Mouse (Mus musculus) myocyte (in vitro differentiated cells): ENCODE results near the gene Pknox2.

Experiments
- E2F4 ChIP-seq: IDR thresholded peaks from one replicate; pipeline ENCODE4 v1.6.1; 2011; ENCODE audit warnings: mild to moderate bottlenecking, control low read depth, moderate library complexity; ENCODE audit not compliant: insufficient read depth
- MAX ChIP-seq: IDR thresholded peaks from one replicate; pipeline ENCODE4 v1.6.1; 2011; ENCODE audit warnings: low read depth, mild to moderate bottlenecking, control low read depth
- MYOG ChIP-seq, 3 experiments: IDR thresholded peaks; one replicate each; pipeline ENCODE4 v1.6.1; 2011; ENCODE audit warnings: control low read depth in 2 of 3, low read depth in 2 of 3, mild to moderate bottlenecking in 2 of 3; ENCODE audit not compliant: insufficient read length in 2 of 3, control insufficient read depth in 1 of 3, insufficient read depth in 1 of 3
- POLR2A ChIP-seq: IDR thresholded peaks from one replicate; pipeline ENCODE4 v1.6.1; 2011; ENCODE audit warnings: low read depth, mild to moderate bottlenecking, control low read depth, moderate library complexity; ENCODE audit not compliant: insufficient read length
- POLR2AphosphoS2 ChIP-seq: IDR thresholded peaks from one replicate; pipeline ENCODE4 v1.6.1; 2011; ENCODE audit warnings: low read depth, control low read depth; ENCODE audit not compliant: insufficient read length
- TCF12 ChIP-seq: IDR thresholded peaks from one replicate; pipeline ENCODE4 v1.6.1; 2011; ENCODE audit warnings: mild to moderate bottlenecking, control low read depth; ENCODE audit not compliant: poor library complexity, insufficient read depth, severe bottlenecking

GRCm38 (mm10) chr9:36898560-36898959, 248.6 kb downstream of the Pknox2 start:
- TF ChIP-seq TCF12 (peak; percentile 50), POLR2A (no peak), POLR2AphosphoS2 (no peak), MAX (no peak), E2F4 (no peak), MYOG (IDR thresholded peaks at IDR 0.05; ENCODE audit: control insufficient read depth in 1 of 3, insufficient read depth in 1 of 3, insufficient read length in 2 of 3, low read depth in 2 of 3) (peak; percentile 49 to 91 (median 54))
